Mouse (Mus musculus): ENCODE measurements around the gene Ramp1. TPM values are rescaled to one million over a fixed set of nuclear protein-coding genes. Genes with fewer than 3 reads are reported as not detected.
A peak's percentile ranks its signal among the peaks of the same experiment; 100 is the strongest.

The Ramp1 gene
- polyA plus RNA-seq, 1 experiment = 3.1 TPM

GRCm38 (mm10) chr1:91179086-91179485, 536 bp upstream of the Ramp1 start:
- Histone ChIP-seq H3K27me3 (ENCODE audit: control insufficient read depth, insufficient read depth, insufficient read length) (no peaks in the 10 kb centered on the region), H3K79me2 (ENCODE audit: control insufficient read depth, insufficient read depth) (no peaks in the 10 kb centered on the region), H3K36me3 (ENCODE audit: control insufficient read depth, insufficient read depth) (no peaks in the 10 kb centered on the region), H3K4me2 (ENCODE audit: low read depth) (peak overlapping the region; percentile 51), H3K4me3 (no peak overlapping the region), H3ac (ENCODE audit: control insufficient read depth, insufficient read length) (no peak overlapping the region)
- TF ChIP-seq CEBPB (IDR thresholded peaks at IDR 0.05; ENCODE audit: insufficient read depth, poor library complexity, severe bottlenecking) (no peak), TCF12 (IDR thresholded peaks at IDR 0.05; ENCODE audit: insufficient read depth, poor library complexity, severe bottlenecking) (no peak), E2F4 (IDR thresholded peaks at IDR 0.05; ENCODE audit: insufficient read depth) (no peak), TCF3 (IDR thresholded peaks at IDR 0.05; ENCODE audit: insufficient read length, low read depth) (no peak), USF1 (IDR thresholded peaks at IDR 0.05; ENCODE audit: low read depth) (no peak)

- TF ChIP-seq MAX (IDR thresholded peaks at IDR 0.05; ENCODE audit: low read depth) (no peak), SRF (IDR thresholded peaks at IDR 0.05; ENCODE audit: control insufficient read depth, insufficient read length, low read depth) (no peak), REST (IDR thresholded peaks at IDR 0.05; ENCODE audit: insufficient read depth, insufficient read length) (no peak), POLR2A (IDR thresholded peaks at IDR 0.05; ENCODE audit: insufficient read length, low read depth) (no peak), POLR2AphosphoS2 (IDR thresholded peaks at IDR 0.05; ENCODE audit: insufficient read length, low read depth) (no peak), MYOG (IDR thresholded peaks at IDR 0.05; ENCODE audit: control insufficient read depth in 1 of 3, insufficient read depth in 1 of 3, insufficient read length in 2 of 3, low read depth in 2 of 3) (no peak)
Measured at GRCm38 (mm10) chr1:91180174-91180565, 548 bp downstream of the Ramp1 start.

GRCm38 (mm10) chr1:91180723-91181122, 1.1 kb downstream of the Ramp1 start:
- no peak overlapping the region for H3ac ChIP-seq (ENCODE audit: control insufficient read depth, insufficient read length)
- H3K27me3 ChIP-seq (ENCODE audit: control insufficient read depth, insufficient read depth, insufficient read length) = no peaks in the 10 kb centered on the region
- no peak overlapping the region for H3K4me3 ChIP-seq
- no peaks in the 10 kb centered on the region for H3K79me2 ChIP-seq (ENCODE audit: control insufficient read depth, insufficient read depth)
- H3K4me2 ChIP-seq (ENCODE audit: low read depth) = peak overlapping the region; percentile 51
- TF ChIP-seq TCF12 (IDR thresholded peaks at IDR 0.05; ENCODE audit: insufficient read depth, poor library complexity, severe bottlenecking) (peak; percentile 38), MYOD1 (IDR thresholded peaks at IDR 0.05; ENCODE audit: control insufficient read depth in 1 of 3, insufficient read length in 2 of 3, low read depth in 2 of 3) (peak; percentile 71 to 95 (median 83)), TCF3 (IDR thresholded peaks at IDR 0.05; ENCODE audit: insufficient read length, low read depth) (peak; percentile 34), POLR2AphosphoS2 (IDR thresholded peaks at IDR 0.05; ENCODE audit: insufficient read length, low read depth) (no peak), E2F4 (IDR thresholded peaks at IDR 0.05; ENCODE audit: insufficient read depth) (no peak), MYOG (IDR thresholded peaks at IDR 0.05; ENCODE audit: control insufficient read depth in 1 of 3, insufficient read depth in 1 of 3, insufficient read length in 2 of 3, low read depth in 2 of 3) (peak; percentile 56 to 90 (median 57)), REST (IDR thresholded peaks at IDR 0.05; ENCODE audit: insufficient read depth, insufficient read length) (no peak)
- H3K36me3 ChIP-seq (ENCODE audit: control insufficient read depth, insufficient read depth) = no peaks in the 10 kb centered on the region

More at GRCm38 (mm10) chr1:91180174-91180565, 548 bp downstream of the Ramp1 start:
- Histone ChIP-seq H3K4me3 (no peak overlapping the region), H3K79me2 (ENCODE audit: control insufficient read depth, insufficient read depth) (no peaks in the 10 kb centered on the region), H3K4me2 (ENCODE audit: low read depth) (peak overlapping the region; percentile 51), H3K36me3 (ENCODE audit: control insufficient read depth, insufficient read depth) (no peaks in the 10 kb centered on the region), H3ac (ENCODE audit: control insufficient read depth, insufficient read length) (no peak overlapping the region), H3K27me3 (ENCODE audit: control insufficient read depth, insufficient read depth, insufficient read length) (no peaks in the 10 kb centered on the region)

GRCm38 (mm10) chr1:91181261-91181660, 1.6 kb downstream of the Ramp1 start:
- H3ac ChIP-seq (ENCODE audit: control insufficient read depth, insufficient read length) = no peak overlapping the region
- no peaks in the 10 kb centered on the region for H3K79me2 ChIP-seq (ENCODE audit: control insufficient read depth, insufficient read depth)
- no peaks in the 10 kb centered on the region for H3K36me3 ChIP-seq (ENCODE audit: control insufficient read depth, insufficient read depth)
- no peaks in the 10 kb centered on the region for H3K27me3 ChIP-seq (ENCODE audit: control insufficient read depth, insufficient read depth, insufficient read length)
- H3K4me3 ChIP-seq = no peak overlapping the region
- TF ChIP-seq MYOG (IDR thresholded peaks at IDR 0.05; ENCODE audit: control insufficient read depth in 1 of 3, insufficient read depth in 1 of 3, insufficient read length in 2 of 3, low read depth in 2 of 3) (no peak), E2F4 (IDR thresholded peaks at IDR 0.05; ENCODE audit: insufficient read depth) (no peak), CEBPB (IDR thresholded peaks at IDR 0.05; ENCODE audit: insufficient read depth, poor library complexity, severe bottlenecking) (no peak)
- no peak overlapping the region for H3K4me2 ChIP-seq (ENCODE audit: low read depth)

- no peaks in the 10 kb centered on the region for H3K27me3 ChIP-seq (ENCODE audit: control insufficient read depth, insufficient read depth, insufficient read length)
- no peak for TF ChIP-seq POLR2AphosphoS2 (IDR thresholded peaks at IDR 0.05; ENCODE audit: insufficient read length, low read depth)
- TF ChIP-seq USF1 (IDR thresholded peaks at IDR 0.05; ENCODE audit: low read depth) = no peak
- TF ChIP-seq TCF12 (IDR thresholded peaks at IDR 0.05; ENCODE audit: insufficient read depth, poor library complexity, severe bottlenecking) = no peak
- no peak for TF ChIP-seq MYOD1 (IDR thresholded peaks at IDR 0.05; ENCODE audit: control insufficient read depth in 1 of 3, insufficient read length in 2 of 3, low read depth in 2 of 3)
- H3K36me3 ChIP-seq (ENCODE audit: control insufficient read depth, insufficient read depth) = no peaks in the 10 kb centered on the region
- no peaks in the 10 kb centered on the region for H3K79me2 ChIP-seq (ENCODE audit: control insufficient read depth, insufficient read depth)
- H3ac ChIP-seq (ENCODE audit: control insufficient read depth, insufficient read length) = no peak overlapping the region
- H3K4me2 ChIP-seq (ENCODE audit: low read depth) = no peak overlapping the region
- no peak overlapping the region for H3K4me3 ChIP-seq
Measured at GRCm38 (mm10) chr1:91181784-91182450, 2.3 kb downstream of the Ramp1 start.
